Mouse (Mus musculus): ENCODE measurements around the gene Cyp4f14.
"Not testable (repeated sequence)": the region's sequence is repeated elsewhere in the genome, so short reads cannot be mapped to it uniquely, and the experiment has no call there.

The Cyp4f14 gene

GRCm38 (mm10) chr17:32891239-32892180 is 25.6 kb downstream of the Cyp4f14 start, which contains the start of gene Zfp870:
Zfp870 (minus strand) TSS chr17:32891642.
- DNase-seq = peak; percentile 78

- DNase-seq = no peak
Observed at GRCm38 (mm10) chr17:32890852-32891238, 26.3 kb downstream of the Cyp4f14 start.

- DNase-seq = no peak
Observed at GRCm38 (mm10) chr17:32889611-32890010, 27.5 kb downstream of the Cyp4f14 start.

- DNase-seq = no peak
Observed at GRCm38 (mm10) chr17:32880320-32881218, 36.6 kb downstream of the Cyp4f14 start.

- no peak for DNase-seq
Observed at GRCm38 (mm10) chr17:32878773-32879172, 38.4 kb downstream of the Cyp4f14 start.

- no peak for DNase-seq
Observed at GRCm38 (mm10) chr17:32877471-32878171, 39.5 kb downstream of the Cyp4f14 start.

GRCm38 (mm10) chr17:32872696-32873095 is 44.4 kb downstream of the Cyp4f14 start:
- no peak for DNase-seq

GRCm38 (mm10) chr17:32872091-32872490 is 45.1 kb downstream of the Cyp4f14 start:
- no peak for DNase-seq

GRCm38 (mm10) chr17:32871483-32871882 is 45.7 kb downstream of the Cyp4f14 start:
- DNase-seq = no peak

- DNase-seq = not testable (repeated sequence)
Observed at GRCm38 (mm10) chr17:32867266-32867665, 49.9 kb downstream of the Cyp4f14 start.

- DNase-seq = not testable (repeated sequence)
Observed at GRCm38 (mm10) chr17:32856713-32857112, 60.4 kb downstream of the Cyp4f14 start.

Data from cerebellum, adult 11 months (tissue).